Mouse (Mus musculus) retina, embryonic 14.5 days (tissue): ENCODE measurements at regions not wholly inside any gene's neighbourhood (a gene's known extent, or its start where the extent isn't known, plus 50 kb on each side); places are given as distances from the start of the nearest gene placed in this dataset.
"Not testable (repeated sequence)": the region's sequence is repeated elsewhere in the genome, so short reads cannot be mapped to it uniquely, and the experiment has no call there.

Experiments used
- DNase-seq: peaks from one replicate; pipeline ENCODE4 v3.0.0-alpha.2; 2015; ENCODE audit warnings: low spot score

GRCm38 (mm10) chr17:10150403-10150689, 169.3 kb downstream of the Qk start:
- DNase-seq = not testable (repeated sequence)

- no peak for DNase-seq
Observed at GRCm38 (mm10) chr17:10149682-10150402, 169.8 kb downstream of the Qk start.

GRCm38 (mm10) chr17:10147106-10147505, 172.5 kb downstream of the Qk start:
- DNase-seq = peak; percentile 17

GRCm38 (mm10) chr17:10146576-10146975, 173.1 kb downstream of the Qk start:
- no peak for DNase-seq

GRCm38 (mm10) chr17:10138847-10139246, 180.8 kb downstream of the Qk start:
- no peak for DNase-seq

- no peak for DNase-seq
Observed at GRCm38 (mm10) chr17:10138374-10138773, 181.3 kb downstream of the Qk start.

- DNase-seq = peak; percentile 30
Observed at GRCm38 (mm10) chr17:10135111-10135510, 184.5 kb downstream of the Qk start.

- no peak for DNase-seq
Observed at GRCm38 (mm10) chr17:10128591-10128990, 191.1 kb downstream of the Qk start.

GRCm38 (mm10) chr17:10122411-10122810, 197.2 kb downstream of the Qk start:
- DNase-seq = no peak

- DNase-seq = no peak
Observed at GRCm38 (mm10) chr17:10112118-10112517, 207.5 kb downstream of the Qk start.

GRCm38 (mm10) chr17:10110375-10110675, 209.3 kb downstream of the Qk start:
- no peak for DNase-seq

GRCm38 (mm10) chr17:10109511-10110374, 209.9 kb downstream of the Qk start:
- DNase-seq = peak; percentile 3

GRCm38 (mm10) chr17:10105299-10105698, 214.4 kb downstream of the Qk start:
- no peak for DNase-seq

- DNase-seq = no peak
Observed at GRCm38 (mm10) chr17:10098199-10098598, 221.5 kb downstream of the Qk start.

- no peak for DNase-seq
Observed at GRCm38 (mm10) chr17:10097691-10098090, 222.0 kb downstream of the Qk start.

GRCm38 (mm10) chr17:10095841-10096301, 223.8 kb downstream of the Qk start:
- DNase-seq = no peak

- no peak for DNase-seq
Observed at GRCm38 (mm10) chr17:10094108-10094521, 225.5 kb downstream of the Qk start.

GRCm38 (mm10) chr17:10093437-10094107, 226.1 kb downstream of the Qk start:
- DNase-seq = no peak

- DNase-seq = no peak
Observed at GRCm38 (mm10) chr17:10087192-10087886, 232.3 kb downstream of the Qk start.

GRCm38 (mm10) chr17:10086558-10086957, 233.1 kb downstream of the Qk start:
- no peak for DNase-seq

- no peak for DNase-seq
Observed at GRCm38 (mm10) chr17:10086132-10086531, 233.5 kb downstream of the Qk start.

- DNase-seq = no peak
Observed at GRCm38 (mm10) chr17:10081721-10082120, 237.9 kb downstream of the Qk start.
